In the genomic region with DNA sequence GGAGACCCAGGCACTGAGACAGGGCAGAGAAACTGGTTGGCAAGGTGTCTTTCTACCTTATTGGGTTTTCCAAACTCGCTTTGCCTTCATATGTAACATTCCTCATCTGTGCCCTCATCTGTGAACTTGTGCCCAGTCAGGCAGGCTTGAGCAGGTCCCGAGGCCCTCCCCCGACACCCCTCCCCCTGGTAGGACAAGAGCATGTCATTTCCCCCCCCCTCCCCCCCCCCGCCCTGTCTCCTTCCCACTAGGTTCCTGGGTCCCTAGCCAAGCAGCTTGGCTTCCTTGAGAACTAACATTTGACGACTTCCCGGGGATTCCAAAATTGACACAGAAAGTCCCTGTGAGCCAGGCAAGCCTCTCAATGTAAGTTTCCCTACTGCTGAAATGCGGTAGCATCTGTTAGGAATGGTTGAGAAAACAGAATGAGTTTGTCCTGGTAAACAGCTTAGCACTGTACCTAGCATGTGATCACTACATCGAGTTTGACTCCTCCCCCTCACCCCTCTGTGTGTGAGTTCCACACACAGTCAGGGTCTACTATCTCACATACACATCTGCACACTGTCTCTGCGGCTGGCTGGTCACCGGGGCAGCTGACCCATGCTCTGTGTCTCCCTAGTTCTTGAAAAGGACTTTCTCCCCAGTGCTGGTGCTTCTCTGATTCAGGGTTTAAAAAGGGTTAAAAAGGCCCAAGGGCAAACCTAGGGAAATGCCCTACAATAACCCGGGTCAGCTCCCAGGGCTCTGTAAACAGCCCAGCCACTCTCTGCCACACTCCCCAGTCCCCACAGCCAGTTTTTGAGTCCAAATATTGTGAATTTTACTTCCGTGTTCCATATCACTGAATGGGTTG, we compare ENCODE assay signal across 9 mouse cellular contexts. TPM values are rescaled to one million over a fixed set of nuclear protein-coding genes. Genes with fewer than 3 reads are reported as not detected.
DNase-seq lines count a peak whose midpoint lies in the region; ATAC-seq and TF ChIP-seq lines count a peak whose summit lies in the region.
"Had no signal": no experiment of that assay in that cellular context is flagged by ENCODE, and none has a peak within 500 bp of the region (broad histone marks: within the 10 kb centered on the region; RNA-seq: fewer than 3 reads in every experiment).

No protein-coding gene starts in this region.

- H3K9me3 ChIP-seq in megakaryocyte, embryonic 14.5 days: peaks cover 18% of the 10 kb centered on the region
- no peaks in the 10 kb centered on the region for H3K9me3 ChIP-seq in stomach, postnatal 0 days (ENCODE audit: control insufficient read depth, low read length)
- H3K9me3 ChIP-seq: neural tube, embryonic 13.5 days had no signal

- no peak for TF ChIP-seq CTCF in stomach, postnatal 0 days (IDR thresholded peaks at IDR 0.05; ENCODE audit: low read depth)

- H3K4me2 ChIP-seq in stomach, postnatal 0 days (replicated peaks; ENCODE audit: low read depth): no peak overlapping the region
- H3K4me2 ChIP-seq: neural tube, embryonic 13.5 days had no signal

- no peaks in the 10 kb centered on the region for H3K36me3 ChIP-seq in megakaryocyte, embryonic 14.5 days (replicated peaks; ENCODE audit: low read length)
- H3K36me3 ChIP-seq in stomach, postnatal 0 days (ENCODE audit: control insufficient read depth, insufficient read depth, low read length): no peaks in the 10 kb centered on the region
- H3K36me3 ChIP-seq: neural tube, embryonic 13.5 days had no signal

- WGBS in stomach, postnatal 0 days: 26% methylated on average over 11 of the region's 12 CpGs

- DNase-seq in adrenal gland, postnatal 14 days: peak; percentile 58
- no peak for DNase-seq in adrenal gland, postnatal 25 days
- peak; percentile 58 to 70 for DNase-seq in kidney, postnatal 4 days
- no peak for DNase-seq in stomach, postnatal 0 days (ENCODE audit: low spot score)
- no peak for DNase-seq in frontal cortex, postnatal 36 days (ENCODE audit: low spot score in 2 of 2)
- no peak for DNase-seq in left cerebral cortex, postnatal 36 days (ENCODE audit: low spot score in 2 of 2)

- H3K4me3 ChIP-seq in megakaryocyte, embryonic 14.5 days (replicated peaks): peak overlapping the region; percentile 33
- no peak overlapping the region for H3K4me3 ChIP-seq in stomach, postnatal 0 days (ENCODE audit: low read depth, low read length)
- H3K4me3 ChIP-seq: neural tube, embryonic 13.5 days had no signal

- no peak for TF ChIP-seq EP300 in stomach, postnatal 0 days (optimal IDR thresholded peaks at IDR 0.05)

- H3K4me1 ChIP-seq in megakaryocyte, embryonic 14.5 days: peaks cover 50% of the 10 kb centered on the region
- H3K4me1 ChIP-seq in stomach, postnatal 0 days (replicated peaks; ENCODE audit: control insufficient read depth, insufficient read depth): no peaks in the 10 kb centered on the region

- ATAC-seq in megakaryocyte, adult 5-6 weeks (ENCODE audit: poor library complexity, severe bottlenecking): no peak
- ATAC-seq in stomach, postnatal 0 days (ENCODE audit: low FRiP score, low TSS enrichment): peak; percentile 44

- H3K27me3 ChIP-seq in megakaryocyte, embryonic 14.5 days (replicated peaks): peaks cover 68% of the 10 kb centered on the region
- H3K27me3 ChIP-seq in stomach, postnatal 0 days (ENCODE audit: control insufficient read depth, insufficient read depth, low read length): no peaks in the 10 kb centered on the region
- H3K27me3 ChIP-seq: neural tube, embryonic 13.5 days had no signal

- peak overlapping the region; percentile 36 for H3K27ac ChIP-seq in stomach, postnatal 0 days (replicated peaks)
- H3K27ac ChIP-seq: neural tube, embryonic 13.5 days had no signal

- no peak overlapping the region for H3K9ac ChIP-seq in stomach, postnatal 0 days (ENCODE audit: low read length)
- H3K9ac ChIP-seq: neural tube, embryonic 13.5 days had no signal

- intact Hi-C loops in left cerebral cortex, postnatal 36 days (cut with DNase I): no loop called here

RNA-seq across cellular contexts. Expression of gene Rab20, which starts 20.3 kb away (rescaled TPM):
- total RNA-seq in adrenal gland, postnatal 14 days (2021): 6.3 and 6.9 TPM in 2 replicates
- 10.6 and 11.4 TPM in 2 replicates for total RNA-seq in adrenal gland, postnatal 25 days (2021)
- polyA plus RNA-seq in megakaryocyte, embryonic 14.5 days (2012; ENCODE audit: insufficient read depth, low replicate concordance): 13.3 TPM in 1 of 2 replicates, not detected in the other
- 2.5 and 3.5 TPM in 2 replicates for total RNA-seq in megakaryocyte, adult 5-6 weeks (2015)
- total RNA-seq in megakaryocyte, adult 5-6 weeks (2017): 3.3 and 7.7 TPM in 2 replicates
- 9.6 and 9.9 TPM in 2 replicates for polyA plus RNA-seq in stomach, postnatal 0 days (2015; fragmentation: Nextera tagmentation; extraction: Ambion mirVana)
- total RNA-seq in left cerebral cortex, postnatal 36 days (2021): under 1 TPM in 1 of 2 experiments, not detected in 1; 0.30 TPM

RNA-seq across cellular contexts. Expression of gene Naxd, which starts 39.1 kb away (rescaled TPM):
- total RNA-seq in adrenal gland, postnatal 14 days (2021): 61.8 and 67.6 TPM in 2 replicates
- total RNA-seq in adrenal gland, postnatal 25 days (2021): 75.0 and 77.5 TPM in 2 replicates
- 49.5 and 114 TPM in 2 replicates for polyA plus RNA-seq in megakaryocyte, embryonic 14.5 days (2012; ENCODE audit: insufficient read depth, low replicate concordance)
- 39.8 and 53.9 TPM in 2 replicates for total RNA-seq in megakaryocyte, adult 5-6 weeks (2015)
- total RNA-seq in megakaryocyte, adult 5-6 weeks (2017): 45.7 and 58.1 TPM in 2 replicates
- 79.1 and 84.8 TPM in 2 replicates for polyA plus RNA-seq in stomach, postnatal 0 days (2015; fragmentation: Nextera tagmentation; extraction: Ambion mirVana)
- 10 to 100 TPM; 48.7 to 53.4 TPM for total RNA-seq in left cerebral cortex, postnatal 36 days (2021)

Comparison
In these comparisons a context has a peak if more than half of its experiments do, and no peak if none do; other contexts are left out.
1. DNase-seq: peak in adrenal gland, postnatal 14 days (single experiment) and kidney, postnatal 4 days (2 of 2); none in adrenal gland, postnatal 25 days (single experiment), stomach, postnatal 0 days (single experiment), frontal cortex, postnatal 36 days (0 of 2) and left cerebral cortex, postnatal 36 days (0 of 2).